Mouse (Mus musculus): ENCODE measurements at regions not wholly inside any gene's neighbourhood (a gene's known extent, or its start where the extent isn't known, plus 50 kb on each side); places are given as distances from the start of the nearest gene placed in this dataset.

DNA sequence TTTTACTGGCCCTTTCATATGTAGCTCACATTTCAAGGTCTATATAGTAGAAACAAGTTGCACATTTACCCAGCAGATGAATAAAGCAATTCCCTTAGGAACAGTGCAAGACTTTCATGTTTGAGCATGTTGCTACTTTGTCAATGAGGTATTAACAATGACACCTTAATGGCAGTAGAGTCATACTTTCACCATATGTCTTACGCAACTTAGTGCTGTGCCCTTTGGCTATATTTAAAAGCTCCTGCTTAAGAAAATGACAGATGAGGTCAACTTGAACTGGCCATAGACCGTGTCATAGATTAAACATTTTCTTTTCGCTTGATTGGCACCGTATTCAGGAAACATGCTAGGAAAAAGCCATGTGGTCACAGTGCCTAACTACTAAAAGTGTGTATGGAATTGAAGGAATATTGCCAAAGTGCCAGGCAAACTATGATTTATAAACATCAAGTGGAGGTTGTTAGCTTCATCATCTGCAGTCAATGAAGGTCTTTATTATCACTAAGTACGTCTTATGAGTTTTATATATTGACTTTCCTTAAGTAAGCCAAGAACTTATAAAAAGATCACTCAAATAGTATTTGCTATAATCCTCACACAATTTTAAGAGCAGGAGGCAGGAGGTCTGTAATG lies 200.5 kb upstream of the Zic1 start:
- in situ Hi-C loops (cut with MboI, MseI), result no loop called here

DNA sequence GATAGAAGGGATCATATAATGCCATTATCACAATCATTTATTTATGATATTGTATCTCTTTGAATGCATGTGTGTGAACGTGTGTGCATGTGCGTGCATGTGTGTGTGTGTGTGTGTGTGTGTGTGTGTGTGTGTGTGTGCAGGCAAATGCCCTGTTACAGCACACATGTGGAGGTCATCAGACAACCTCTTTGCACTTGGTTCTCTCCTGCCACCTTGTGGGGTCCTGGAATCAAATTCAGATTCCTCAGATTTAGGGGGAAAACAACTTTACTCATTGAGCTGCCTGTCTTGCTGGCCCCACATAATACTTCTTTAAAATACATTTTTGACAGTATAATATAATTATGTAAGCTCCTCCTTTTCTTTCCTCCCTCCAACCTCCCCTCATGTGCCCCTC lies 195.7 kb upstream of the Zic1 start:
- in situ Hi-C loops (cut with MboI, MseI), result no loop called here

DNA sequence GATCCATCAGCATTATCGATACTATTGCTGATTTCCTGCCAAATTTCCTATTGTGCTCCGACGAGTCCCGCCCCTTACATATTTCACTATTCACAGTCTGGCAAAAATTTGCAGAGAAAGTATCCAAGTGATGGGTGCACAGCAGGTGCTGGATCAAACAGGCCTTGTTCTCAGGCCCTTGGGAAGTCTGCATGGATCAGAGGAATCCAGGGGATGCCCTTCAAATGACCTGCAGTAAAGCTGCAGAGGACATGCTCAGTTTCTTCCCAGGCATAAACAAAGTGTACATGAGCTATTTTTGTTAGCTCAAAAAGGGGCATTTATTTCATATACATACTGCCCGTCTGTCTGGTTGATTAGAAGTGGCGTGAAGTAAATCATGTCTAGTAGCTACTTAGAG lies 194.2 kb upstream of the Zic1 start:
- in situ Hi-C loops (cut with MboI, MseI), result no loop called here

DNA sequence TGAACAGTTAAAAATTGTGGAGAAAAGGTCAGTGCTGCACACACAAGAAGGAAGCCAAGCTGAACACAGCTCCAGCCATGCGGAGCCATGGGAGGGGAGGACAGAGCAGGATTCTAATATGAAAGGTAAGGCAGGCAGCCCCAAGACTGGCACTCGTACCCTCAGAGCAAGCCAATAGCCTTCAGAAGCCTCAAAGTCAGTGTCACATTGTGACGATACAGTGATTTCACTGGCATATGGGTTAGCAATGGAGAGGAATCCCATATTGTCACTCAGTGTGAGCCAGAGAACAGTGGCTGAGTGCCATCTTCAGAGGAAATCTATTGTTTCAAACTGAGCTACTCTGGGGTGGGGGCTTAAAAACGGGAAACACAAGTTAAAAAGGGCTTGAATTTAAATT lies 181.4 kb upstream of the Zic1 start:
- in situ Hi-C loops (cut with MboI, MseI), result no loop called here

DNA sequence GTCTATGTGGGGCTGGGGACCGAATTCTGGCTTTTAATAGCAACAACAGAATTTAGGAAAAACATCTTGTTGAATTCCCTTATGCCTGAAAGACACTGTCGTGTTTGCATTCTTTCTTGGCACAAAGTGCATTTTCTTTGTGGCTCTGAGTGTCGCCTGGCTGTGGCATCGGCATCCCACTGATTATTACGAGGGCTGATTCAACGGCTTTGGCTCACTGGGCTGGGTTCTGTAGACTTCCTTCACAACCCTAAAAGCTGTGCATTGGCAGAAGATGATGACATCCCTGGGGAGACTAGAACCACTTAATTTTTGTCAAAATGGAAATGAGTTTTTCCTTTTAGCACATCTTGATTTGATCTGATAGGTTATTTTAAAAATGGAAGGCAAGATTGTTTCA lies 179.8 kb upstream of the Zic1 start:
- in situ Hi-C loops (cut with MboI, MseI), result no loop called here

DNA sequence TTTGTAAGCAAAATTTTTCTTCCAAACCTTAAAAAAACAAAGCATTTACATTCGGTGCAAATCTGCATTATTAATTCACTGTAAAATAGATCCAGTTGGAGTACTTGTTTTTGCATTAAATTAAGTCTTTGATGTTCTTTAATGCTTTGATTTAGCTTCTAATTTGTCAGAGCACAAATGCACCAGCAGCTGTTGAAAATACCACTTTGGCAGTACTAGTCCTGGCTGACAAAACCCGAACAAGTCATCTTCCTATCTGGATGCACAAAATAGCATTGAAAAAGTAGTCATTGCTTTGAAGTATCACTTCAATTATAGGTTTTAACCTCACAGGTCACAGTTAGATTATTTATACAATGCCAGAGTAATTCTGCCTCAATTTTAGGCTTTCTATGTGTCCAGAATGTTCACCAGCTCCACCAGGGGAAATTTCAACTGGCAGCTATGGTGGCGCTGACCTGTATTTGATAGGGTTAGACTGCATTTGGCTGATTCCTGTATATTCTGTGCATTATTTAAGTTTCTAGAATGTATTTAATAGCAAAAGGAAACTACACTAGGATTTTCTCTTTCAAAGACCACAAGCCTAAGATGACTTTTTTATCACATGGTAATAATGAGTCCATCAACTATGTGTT lies 163.3 kb upstream of the Zic1 start:
- in situ Hi-C loops (cut with MboI, MseI), result no loop called here

DNA sequence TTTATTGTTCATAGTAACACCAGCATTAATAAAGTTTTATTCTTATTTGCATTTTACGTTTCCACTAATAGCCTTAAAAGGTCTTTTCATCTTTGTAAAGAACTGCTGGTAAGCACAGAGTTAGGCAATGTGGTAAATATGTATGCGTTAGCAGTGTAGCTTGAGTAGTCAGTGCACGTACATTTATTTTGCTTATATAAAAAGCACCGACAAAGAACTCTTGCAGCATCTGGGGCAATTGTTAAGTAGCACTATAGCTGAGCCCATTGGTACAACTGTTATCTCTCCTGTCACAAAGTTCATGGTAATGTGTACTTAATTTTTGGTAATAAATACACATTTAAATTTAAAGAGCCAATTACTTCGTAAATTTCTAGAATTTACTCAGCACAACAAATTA lies 162.8 kb upstream of the Zic1 start:
- in situ Hi-C loops (cut with MboI, MseI), result no loop called here

DNA sequence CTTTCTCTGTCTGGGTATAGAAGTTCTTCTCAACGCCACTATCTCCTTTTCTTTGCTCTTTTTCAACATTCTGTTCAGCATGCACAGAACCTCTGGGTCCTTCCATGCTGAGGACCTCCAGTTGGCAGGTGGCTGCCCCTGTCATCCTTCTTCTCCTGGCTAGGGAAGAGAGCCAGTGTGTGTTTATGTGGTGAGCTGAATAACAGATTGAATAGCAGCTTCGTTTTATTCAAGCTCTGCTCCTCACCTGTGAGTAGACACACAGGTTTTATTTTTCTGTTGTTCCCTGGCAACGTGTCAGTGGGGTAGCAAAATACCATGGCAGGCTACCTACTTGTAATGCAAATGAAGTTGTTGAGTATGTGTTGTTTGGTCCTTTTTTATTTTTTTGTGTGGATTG lies 154.9 kb upstream of the Zic1 start:
- in situ Hi-C loops (cut with MboI, MseI), result no loop called here

DNA sequence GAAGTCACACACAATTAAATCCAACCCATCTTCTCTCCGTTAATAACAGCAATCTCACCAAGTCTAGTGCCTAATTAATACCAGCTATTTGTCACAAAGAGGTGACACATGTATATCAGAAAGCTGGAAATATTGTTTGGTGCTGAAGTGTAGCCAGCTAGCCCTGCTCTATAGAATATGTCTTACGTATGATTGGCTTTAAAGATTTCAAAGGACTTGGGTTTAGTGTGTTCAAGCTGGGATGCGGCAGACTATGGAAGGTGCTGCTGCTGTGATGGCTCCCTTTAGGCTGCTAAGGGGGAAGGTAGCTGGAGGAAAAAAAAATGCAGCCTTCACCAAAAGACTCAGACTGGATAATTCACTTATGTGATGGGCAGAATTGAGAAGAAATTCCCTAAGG lies 144.1 kb upstream of the Zic1 start:
- in situ Hi-C loops (cut with MboI, MseI), result no loop called here

DNA sequence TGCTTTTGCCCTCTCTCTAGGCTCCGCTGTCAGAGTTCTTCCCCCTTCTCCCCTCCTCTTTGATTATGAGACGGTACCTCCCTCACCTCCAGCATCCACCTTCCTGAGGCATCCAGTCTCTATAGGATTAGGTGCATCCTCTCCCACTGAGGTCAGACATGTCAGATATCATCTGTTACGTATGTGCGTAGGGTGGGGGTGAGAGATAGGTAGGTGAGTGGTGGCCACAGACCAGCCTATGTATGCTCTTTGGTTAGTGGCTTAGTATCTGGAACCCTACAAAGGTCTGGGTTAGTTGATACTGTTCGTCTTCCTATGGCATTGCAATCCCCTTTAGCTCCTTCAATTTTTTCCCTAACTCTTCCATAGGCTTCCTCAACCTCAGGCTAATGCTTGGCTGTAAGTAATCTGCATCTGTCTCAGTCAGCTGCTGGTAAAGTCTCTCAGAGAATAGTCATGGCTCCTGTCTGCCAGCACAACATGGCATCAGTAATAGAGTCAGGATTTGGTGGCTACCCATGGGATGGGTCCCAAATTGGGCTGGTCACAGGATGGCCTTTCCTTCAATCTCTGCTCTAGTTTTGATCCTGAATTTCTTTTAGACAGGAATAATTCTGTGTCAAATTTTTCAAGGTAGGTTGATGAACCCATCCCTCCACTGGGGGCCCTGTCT lies 138.2 kb upstream of the Zic1 start:
- in situ Hi-C loops (cut with MboI, MseI), result no loop called here

DNA sequence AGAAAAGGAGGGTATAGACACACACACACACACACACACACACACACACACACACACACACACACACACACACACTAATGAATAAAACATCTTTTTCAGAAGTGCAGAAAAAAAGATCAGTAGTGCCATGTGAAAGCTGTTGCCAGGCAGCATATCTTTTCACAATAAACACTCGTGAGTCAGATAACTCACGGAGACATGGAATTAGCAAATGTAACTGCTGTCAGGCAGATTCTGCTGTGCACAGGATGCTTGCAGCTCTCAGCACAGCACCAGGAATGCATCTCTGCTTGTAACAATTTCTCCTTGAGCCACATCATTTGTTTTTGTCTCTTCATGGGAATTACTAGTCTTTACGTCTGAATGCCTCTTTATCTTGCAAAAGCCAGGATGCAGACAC lies 111.0 kb upstream of the Zic1 start:
- in situ Hi-C loops (cut with MboI, MseI), result no loop called here

DNA sequence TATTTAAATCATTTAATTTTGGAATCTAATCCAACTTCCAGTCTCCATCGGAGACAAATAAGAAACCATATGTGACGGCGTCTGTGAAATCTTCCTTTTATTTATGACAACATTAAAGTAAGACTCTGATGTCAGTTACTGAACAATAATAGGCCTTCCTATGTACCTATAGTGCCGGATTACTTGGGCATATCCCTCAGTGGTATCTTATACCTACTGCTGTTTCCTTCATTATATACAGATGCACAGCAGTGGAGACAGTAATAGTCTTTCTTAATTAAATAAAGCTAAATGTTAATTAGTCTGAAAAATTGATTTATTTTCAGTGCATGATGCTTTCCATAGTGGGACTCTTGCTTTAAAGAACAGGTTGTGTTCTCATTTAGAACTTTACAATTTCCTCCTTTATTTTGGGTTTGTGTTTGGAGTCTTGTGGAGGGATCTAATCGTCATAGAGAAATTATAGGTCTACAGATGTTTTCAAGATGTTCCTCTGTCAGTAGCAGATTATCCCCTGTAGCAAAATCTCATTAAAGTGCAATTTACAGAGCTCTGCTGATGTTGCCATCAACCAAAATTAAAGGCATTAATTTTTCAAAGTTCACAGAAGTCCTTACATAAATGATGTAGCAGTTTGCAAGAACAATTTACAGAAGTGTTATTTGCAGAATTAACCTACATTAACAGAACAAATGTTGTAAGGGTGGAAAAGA lies 97.3 kb upstream of the Zic1 start:
- in situ Hi-C loops (cut with MboI, MseI), result no loop called here

DNA sequence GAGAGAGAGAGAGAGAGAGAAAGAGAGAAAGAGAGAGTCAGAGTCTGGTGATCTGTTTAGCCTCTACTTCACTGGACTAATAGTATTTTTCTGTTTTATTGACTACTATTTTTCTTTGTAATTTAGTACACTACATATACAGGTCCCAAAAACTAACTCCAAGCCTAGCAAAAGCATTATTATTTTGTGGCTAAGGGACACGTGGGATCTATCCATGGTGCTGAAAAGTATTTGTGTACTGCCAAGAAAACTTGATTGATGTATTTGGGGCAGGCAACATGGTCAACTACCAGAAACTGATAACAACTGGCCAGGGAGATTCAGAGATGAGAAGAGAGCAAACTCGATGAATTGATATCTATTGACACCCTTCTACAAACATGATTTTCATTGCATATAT lies 94.3 kb upstream of the Zic1 start:
- in situ Hi-C loops (cut with MboI, MseI), result no loop called here

DNA sequence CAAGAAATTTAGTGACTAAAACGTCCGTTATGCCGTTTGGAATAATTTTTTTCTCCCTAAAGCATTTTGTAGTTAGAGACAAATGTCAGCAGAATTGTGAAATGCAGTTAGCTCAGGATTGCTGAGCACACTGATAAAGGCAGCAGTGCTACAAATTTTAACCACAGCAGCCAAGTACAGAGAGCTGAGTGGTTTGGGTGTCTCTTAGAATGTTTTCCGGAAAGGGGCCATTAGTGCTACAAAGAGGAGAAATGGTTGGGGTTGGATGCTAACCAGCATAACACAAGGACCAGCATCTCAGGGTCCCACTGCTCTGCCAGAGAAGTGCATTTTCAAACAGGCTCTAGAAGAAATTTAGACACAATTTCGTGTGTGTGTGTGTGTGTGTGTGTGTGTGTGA lies 91.2 kb upstream of the Zic1 start:
- in situ Hi-C loops (cut with MboI, MseI), result no loop called here

DNA sequence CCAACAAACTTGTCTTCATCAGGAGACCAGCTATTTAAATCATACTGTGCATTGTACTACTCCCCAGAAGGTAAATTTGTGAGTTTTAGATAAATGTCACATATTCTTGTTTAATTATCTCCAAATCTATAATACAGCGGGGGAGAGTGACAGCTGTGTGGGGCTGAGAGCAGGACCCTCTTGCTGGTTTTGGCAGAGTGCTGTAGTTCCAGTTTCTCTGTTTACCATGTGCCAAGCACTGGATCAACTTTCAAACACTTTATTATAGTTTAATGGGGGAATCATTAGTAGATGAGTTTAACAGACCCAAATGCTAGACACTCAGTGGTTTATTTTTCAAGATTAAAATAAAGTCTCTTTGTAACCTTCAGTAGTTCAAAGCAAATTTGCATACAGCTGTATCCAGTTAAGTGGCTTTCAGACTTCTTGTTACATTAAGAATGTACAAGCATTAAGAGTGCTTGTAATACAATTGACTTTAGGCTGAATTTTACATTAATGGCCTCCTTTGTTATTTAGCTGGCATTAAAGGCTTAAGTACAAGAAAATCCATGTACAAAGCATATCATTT lies 90.7 kb upstream of the Zic1 start:
- in situ Hi-C loops (cut with MboI, MseI), result no loop called here

DNA sequence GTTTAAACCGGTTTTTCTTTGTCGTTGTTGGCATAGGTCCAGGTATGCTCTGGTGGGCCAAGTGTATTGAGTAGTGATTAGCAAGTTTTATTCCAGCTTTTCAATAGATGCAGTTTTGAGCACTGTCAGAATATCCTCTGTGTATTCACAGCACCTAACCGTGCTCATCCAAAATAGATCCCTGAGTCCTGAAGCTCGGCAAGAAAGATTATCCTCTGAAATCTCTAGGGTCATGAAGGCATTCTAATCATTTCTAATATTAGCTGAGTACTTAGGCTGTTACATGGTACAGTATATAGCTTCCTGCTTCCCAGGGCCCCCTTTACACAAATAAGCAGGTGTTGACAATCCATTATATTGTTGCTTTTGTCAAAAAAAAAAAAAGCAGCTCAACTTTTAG lies 73.5 kb upstream of the Zic1 start:
- in situ Hi-C loops (cut with MboI, MseI), result loop anchor here (25.0 kb wide), 1 partner anchor 652 kb away; no protein-coding TSS in a partner anchor
